Mouse (Mus musculus): ENCODE data around the gene Rtraf.
A peak's percentile ranks its signal among the peaks of the same experiment; 100 is the strongest.

DNA sequence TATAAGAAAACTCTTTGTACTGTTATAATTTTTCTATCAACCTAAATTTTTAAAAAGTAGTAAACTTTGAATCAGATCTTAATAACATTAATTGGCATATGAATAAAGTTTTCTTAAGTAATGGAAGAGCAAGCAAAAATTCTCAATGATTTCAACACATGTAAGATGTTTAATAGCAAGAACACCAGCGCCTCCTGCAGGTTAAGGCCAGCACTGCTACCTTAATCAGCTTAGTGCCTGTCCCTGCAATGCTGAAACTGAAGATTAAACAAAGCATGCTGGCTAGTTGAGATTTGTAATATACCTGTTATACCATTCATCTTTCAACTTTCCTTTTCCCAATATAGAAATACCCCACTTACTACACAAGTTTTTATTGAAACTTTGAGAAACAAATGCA lies 5.7 kb downstream of the Rtraf start:
- TF ChIP-seq CTCF (IDR thresholded peaks at IDR 0.05; ENCODE audit: low read depth, low read length): peak; percentile 37; the same call in 1 of the 2 replicates
- no peak for TF ChIP-seq POLR2A (IDR thresholded peaks at IDR 0.05; ENCODE audit: borderline replicate concordance, low read depth, low read length)
